In the genomic region with DNA sequence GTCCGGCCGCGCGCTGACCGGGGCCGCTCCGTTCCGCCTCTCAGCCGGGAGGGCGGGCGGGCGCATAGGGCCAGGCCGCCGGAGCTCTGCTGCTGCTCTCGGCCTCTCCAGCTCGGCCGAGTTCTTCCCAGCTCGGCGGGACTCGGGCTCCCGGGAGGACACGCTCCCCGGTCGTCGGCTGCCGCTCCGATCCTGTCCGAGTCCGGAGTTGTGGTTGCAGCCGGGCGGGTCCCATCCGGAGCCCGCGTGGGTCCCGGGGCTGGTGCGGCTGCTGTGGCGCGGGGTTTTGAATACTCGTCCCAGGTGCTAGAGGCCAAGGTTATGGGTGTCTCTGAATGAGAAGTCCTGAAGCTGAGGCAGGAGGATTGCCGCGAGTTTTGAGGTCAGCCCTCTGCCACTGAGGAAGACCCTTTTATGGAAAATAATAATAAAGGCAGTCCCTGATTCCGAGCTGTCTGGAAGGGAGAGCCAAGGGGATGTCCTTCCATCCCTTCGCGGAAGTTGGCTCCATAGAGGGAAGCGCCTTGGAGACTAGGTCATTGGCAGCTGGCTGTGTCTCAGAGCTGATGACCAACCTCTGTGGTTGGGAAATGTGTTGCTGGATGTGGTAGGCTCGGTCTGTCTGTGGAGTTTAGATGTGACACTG, we compare ENCODE assay signal across 8 mouse cellular contexts. TPM values are rescaled to one million over a fixed set of nuclear protein-coding genes. Genes with fewer than 3 reads are reported as not detected.
DNase-seq lines count a peak whose midpoint lies in the region; ATAC-seq and TF ChIP-seq lines count a peak whose summit lies in the region.

No protein-coding gene starts in this region.

- ATAC-seq in intestine, embryonic 14.5 days (replicated peaks; ENCODE audit: low FRiP score, low TSS enrichment, low read depth) = peak; percentile 84
- peak; percentile 46 for ATAC-seq in liver, postnatal 0 days
- ATAC-seq in neural tube, embryonic 12.5 days (ENCODE audit: low FRiP score, low read depth) = peak; percentile 76

- H3K4me2 ChIP-seq in intestine, embryonic 14.5 days (ENCODE audit: low read length) = peak overlapping the region; percentile 86
- peak overlapping the region; percentile 79 for H3K4me2 ChIP-seq in liver, postnatal 0 days (ENCODE audit: low read depth, low read length)
- peak overlapping the region; percentile 71 for H3K4me2 ChIP-seq in neural tube, embryonic 12.5 days (replicated peaks)

- intact Hi-C loops in gastrocnemius, postnatal 14 days (cut with DNase I; ENCODE audit: low total_unique reads) = no loop called here

- H3K4me3 ChIP-seq in thymus, adult 2 months (ENCODE audit: control insufficient read depth, insufficient read depth, low read length) = peak overlapping the region; percentile 66
- peak overlapping the region; percentile 91 for H3K4me3 ChIP-seq in intestine, embryonic 14.5 days (ENCODE audit: low read depth, low read length)
- H3K4me3 ChIP-seq in liver, postnatal 0 days (ENCODE audit: low read depth, low read length) = peak overlapping the region; percentile 96
- peak overlapping the region; percentile 86 for H3K4me3 ChIP-seq in neural tube, embryonic 12.5 days

- H3K27ac ChIP-seq in thymus, adult 2 months (ENCODE audit: control insufficient read depth, insufficient read depth, low read length) = no peak overlapping the region
- peak overlapping the region; percentile 68 for H3K27ac ChIP-seq in intestine, embryonic 14.5 days (ENCODE audit: low read depth)
- peak overlapping the region; percentile 98 for H3K27ac ChIP-seq in liver, postnatal 0 days (ENCODE audit: low read depth)
- 0 out of 2 replicates have a peak overlapping the region, but pooled peaks have one; percentile 43 for H3K27ac ChIP-seq in neural tube, embryonic 12.5 days

- no peaks in the 10 kb centered on the region for H3K9me3 ChIP-seq in intestine, embryonic 14.5 days (ENCODE audit: control insufficient read depth, low read length)
- H3K9me3 ChIP-seq in liver, postnatal 0 days (ENCODE audit: low read length) = no peaks in the 10 kb centered on the region
- no peaks in the 10 kb centered on the region for H3K9me3 ChIP-seq in neural tube, embryonic 12.5 days

- no peak for TF ChIP-seq POLR2A in thymus, adult 2 months (IDR thresholded peaks at IDR 0.05; ENCODE audit: control insufficient read depth, extremely low read depth, insufficient read depth, low read length, poor library complexity)

- TF ChIP-seq EP300 in liver, postnatal 0 days (IDR thresholded peaks at IDR 0.05; ENCODE audit: low read depth) = no peak

- no peaks in the 10 kb centered on the region for H3K27me3 ChIP-seq in thymus, adult 2 months (ENCODE audit: control insufficient read depth, insufficient read depth, low read length)
- H3K27me3 ChIP-seq in intestine, embryonic 14.5 days (replicated peaks; ENCODE audit: control insufficient read depth, insufficient read depth, low read length) = no peaks in the 10 kb centered on the region
- no peaks in the 10 kb centered on the region for H3K27me3 ChIP-seq in liver, postnatal 0 days (ENCODE audit: insufficient read depth, low read length)
- no peaks in the 10 kb centered on the region for H3K27me3 ChIP-seq in neural tube, embryonic 12.5 days (replicated peaks)

- peak; percentile 44 for DNase-seq in thymus, adult 2 months
- DNase-seq in thymus, postnatal 36 days = no peak
- DNase-seq in c-Kit-positive CD71-positive TER-119-positive erythroid progenitor cells, embryonic 14.5 days (ENCODE audit: low spot score) = peak; percentile 38
- peak; percentile 62 for DNase-seq in gastrocnemius, postnatal 14 days
- DNase-seq in intestine, embryonic 14.5 days (ENCODE audit: low spot score) = peak; percentile 84
- DNase-seq in liver, postnatal 0 days = peak; percentile 63
- DNase-seq in yolk sac, embryonic 10.5 days (ENCODE audit: low spot score) = no peak

- WGBS in thymus, adult 2 months = under 1% methylated on average over 46 of the region's 46 CpGs
- WGBS in intestine, embryonic 14.5 days = under 1% methylated on average over 37 of the region's 46 CpGs
- 1% methylated on average over 43 of the region's 46 CpGs for WGBS in liver, postnatal 0 days (ENCODE audit: insufficient replicate concordance)
- WGBS in neural tube, embryonic 12.5 days = 2% methylated on average over 38 of the region's 46 CpGs

- no peak for TF ChIP-seq CTCF in thymus, adult 2 months (IDR thresholded peaks at IDR 0.05; ENCODE audit: borderline replicate concordance, control insufficient read depth, extremely low read depth, insufficient read depth, low read length, poor library complexity)
- no peak for TF ChIP-seq CTCF in liver, postnatal 0 days (IDR thresholded peaks at IDR 0.05; ENCODE audit: low read depth)

- H3K9ac ChIP-seq in intestine, embryonic 14.5 days (ENCODE audit: low read length) = peak overlapping the region; percentile 75
- H3K9ac ChIP-seq in liver, postnatal 0 days (replicated peaks) = peak overlapping the region; percentile 92
- H3K9ac ChIP-seq in neural tube, embryonic 12.5 days = peak overlapping the region; percentile 87

- peaks cover 11% of the 10 kb centered on the region for H3K4me1 ChIP-seq in thymus, adult 2 months (replicated peaks; ENCODE audit: control insufficient read depth, insufficient read depth, low read length)
- H3K4me1 ChIP-seq in intestine, embryonic 14.5 days (replicated peaks; ENCODE audit: control insufficient read depth, insufficient read depth, low read length) = peaks cover 17% of the 10 kb centered on the region
- peaks cover 43% of the 10 kb centered on the region for H3K4me1 ChIP-seq in liver, postnatal 0 days (ENCODE audit: insufficient read depth)
- peaks cover 18% of the 10 kb centered on the region for H3K4me1 ChIP-seq in neural tube, embryonic 12.5 days

- H3K36me3 ChIP-seq in thymus, adult 2 months (ENCODE audit: control insufficient read depth, insufficient read depth, low read length) = no peaks in the 10 kb centered on the region
- no peaks in the 10 kb centered on the region for H3K36me3 ChIP-seq in intestine, embryonic 14.5 days (ENCODE audit: control insufficient read depth, insufficient read depth, low read length)
- H3K36me3 ChIP-seq in liver, postnatal 0 days (replicated peaks; ENCODE audit: insufficient read depth, low read length) = no peaks in the 10 kb centered on the region
- H3K36me3 ChIP-seq in neural tube, embryonic 12.5 days = no peaks in the 10 kb centered on the region

RNA-seq across cellular contexts. Expression of a gene that starts 0.5 kb away (rescaled TPM):
- 19.7 and 21.0 TPM in 2 replicates for polyA plus RNA-seq in thymus, adult 2 months (2012; rRNA removed)
- 10 to 100 TPM; 46.4 to 46.9 TPM for total RNA-seq in gastrocnemius, postnatal 14 days (2021)
- polyA plus RNA-seq in intestine, embryonic 14.5 days (2014; fragmentation: Nextera tagmentation; extraction: Ambion mirVana) = 22.3 and 24.7 TPM in 2 replicates
- polyA plus RNA-seq in liver, postnatal 0 days (2015; fragmentation: Nextera tagmentation; extraction: Ambion mirVana) = 18.5 and 19.7 TPM in 2 replicates
- polyA plus RNA-seq in neural tube, embryonic 12.5 days (2016; fragmentation: Nextera tagmentation; extraction: Ambion mirVana) = 34.3 and 35.2 TPM in 2 replicates

RNA-seq across cellular contexts. Expression of a gene that starts 27.4 kb away (rescaled TPM):
- 6.9 and 7.9 TPM in 2 replicates for polyA plus RNA-seq in thymus, adult 2 months (2012; rRNA removed)
- 1 to 10 TPM; 1.7 to 3.1 TPM for total RNA-seq in gastrocnemius, postnatal 14 days (2021)
- polyA plus RNA-seq in intestine, embryonic 14.5 days (2014; fragmentation: Nextera tagmentation; extraction: Ambion mirVana) = 5.3 and 5.5 TPM in 2 replicates
- 3.6 and 3.9 TPM in 2 replicates for polyA plus RNA-seq in liver, postnatal 0 days (2015; fragmentation: Nextera tagmentation; extraction: Ambion mirVana)
- polyA plus RNA-seq in neural tube, embryonic 12.5 days (2016; fragmentation: Nextera tagmentation; extraction: Ambion mirVana) = 12.2 and 12.6 TPM in 2 replicates

RNA-seq across cellular contexts. Expression of a gene that starts 44.8 kb away (rescaled TPM):
- 31.8 and 44.4 TPM in 2 replicates for polyA plus RNA-seq in thymus, adult 2 months (2012; rRNA removed)
- total RNA-seq in gastrocnemius, postnatal 14 days (2021) = 10 to 100 TPM; 28.6 to 29.6 TPM
- polyA plus RNA-seq in intestine, embryonic 14.5 days (2014; fragmentation: Nextera tagmentation; extraction: Ambion mirVana) = 40.6 and 45.5 TPM in 2 replicates
- 28.1 and 30.7 TPM in 2 replicates for polyA plus RNA-seq in liver, postnatal 0 days (2015; fragmentation: Nextera tagmentation; extraction: Ambion mirVana)
- 30.7 and 31.6 TPM in 2 replicates for polyA plus RNA-seq in neural tube, embryonic 12.5 days (2016; fragmentation: Nextera tagmentation; extraction: Ambion mirVana)

Comparison
In these comparisons a context has a peak if more than half of its experiments do, and no peak if none do; other contexts are left out.
1. DNase-seq: peak in thymus, adult 2 months (single experiment), c-Kit-positive CD71-positive TER-119-positive erythroid progenitor cells, embryonic 14.5 days (single experiment), gastrocnemius, postnatal 14 days (single experiment), intestine, embryonic 14.5 days (single experiment) and liver, postnatal 0 days (single experiment); none in thymus, postnatal 36 days (0 of 2) and yolk sac, embryonic 10.5 days (single experiment).
2. Peak in every context shown above with its lines, with median percentiles within 50 percentile points of each other: H3K4me3 ChIP-seq, ATAC-seq, H3K4me2 ChIP-seq and H3K9ac ChIP-seq.